Mouse (Mus musculus) CH12F3 (cell line): ENCODE measurements around the gene Fau.

Source experiments
- in situ Hi-C: fragments of 300-500 bp; cut with MboI; formaldehyde crosslinking; loops from 2 replicates; pipeline ENCODE4 v1.14.3; 2020; ENCODE audit warnings: low sequenced_read_pairs

Fau gene

DNA sequence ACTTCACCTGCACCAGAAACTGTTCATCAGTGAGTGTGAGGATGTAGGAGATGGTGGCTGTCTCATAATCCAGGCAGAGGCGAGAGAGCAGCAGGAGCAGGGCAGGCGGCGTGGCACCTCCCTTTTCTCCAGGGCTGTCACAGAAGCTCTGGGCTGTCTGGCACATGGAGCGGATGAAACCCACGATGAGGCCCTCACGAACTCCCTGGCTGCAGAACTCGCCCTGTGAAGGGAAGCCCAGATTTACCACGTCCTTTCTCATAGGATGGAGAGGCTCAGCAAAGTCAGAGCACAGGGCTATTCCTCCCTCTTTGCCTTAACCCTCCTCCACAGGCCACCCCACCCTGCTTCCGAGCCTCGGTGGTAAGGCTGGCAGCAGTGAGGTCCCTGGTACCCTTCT is 12.2 kb downstream of the Fau start:
- in situ Hi-C loops = no loop called here

- in situ Hi-C loops = no loop called here
These were observed 13.1 kb downstream of the Fau start for GRCm38 (mm10) chr19:6070571-6071250.

DNA sequence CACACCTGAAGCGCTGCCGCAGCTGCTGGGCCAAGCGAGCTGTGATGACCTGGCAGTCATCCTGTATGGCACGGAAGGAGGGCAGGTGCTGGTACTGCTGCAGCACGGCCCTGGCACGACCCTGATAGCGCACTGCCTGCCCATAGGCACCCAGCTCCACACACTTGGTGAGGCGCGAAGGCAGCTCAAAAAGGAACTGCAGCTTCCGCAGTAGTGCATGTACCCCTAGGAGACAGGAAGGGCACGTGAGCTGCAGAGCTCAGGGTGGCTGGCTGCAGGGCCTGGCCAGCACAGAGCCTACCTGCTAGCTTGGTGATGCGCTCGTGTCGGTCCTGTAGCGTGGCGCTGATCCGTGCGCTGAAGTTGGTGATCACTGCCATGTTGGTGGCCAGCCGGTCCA is 13.6 kb downstream of the Fau start:
- in situ Hi-C loops = no loop called here

DNA sequence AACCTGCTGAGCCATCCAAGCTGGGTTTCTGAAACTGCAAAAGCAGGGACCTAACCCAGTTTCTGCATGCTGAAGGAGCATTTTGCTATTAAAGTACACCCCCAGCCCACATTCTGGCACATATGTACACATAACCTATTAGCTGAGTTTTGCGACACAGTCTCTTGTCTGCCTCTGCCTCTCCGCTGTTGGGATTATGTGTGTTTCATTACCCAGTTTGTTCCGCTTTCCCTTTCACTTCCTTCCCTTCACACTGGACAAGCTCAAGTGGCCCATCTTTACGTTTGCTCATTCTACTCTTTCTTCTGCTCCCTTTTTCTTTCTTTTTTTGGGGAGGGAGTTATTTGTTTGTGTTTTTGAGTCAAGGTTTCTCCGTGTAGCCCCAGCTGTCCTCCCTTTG is 16.2 kb downstream of the Fau start:
- in situ Hi-C loops = no loop called here

DNA sequence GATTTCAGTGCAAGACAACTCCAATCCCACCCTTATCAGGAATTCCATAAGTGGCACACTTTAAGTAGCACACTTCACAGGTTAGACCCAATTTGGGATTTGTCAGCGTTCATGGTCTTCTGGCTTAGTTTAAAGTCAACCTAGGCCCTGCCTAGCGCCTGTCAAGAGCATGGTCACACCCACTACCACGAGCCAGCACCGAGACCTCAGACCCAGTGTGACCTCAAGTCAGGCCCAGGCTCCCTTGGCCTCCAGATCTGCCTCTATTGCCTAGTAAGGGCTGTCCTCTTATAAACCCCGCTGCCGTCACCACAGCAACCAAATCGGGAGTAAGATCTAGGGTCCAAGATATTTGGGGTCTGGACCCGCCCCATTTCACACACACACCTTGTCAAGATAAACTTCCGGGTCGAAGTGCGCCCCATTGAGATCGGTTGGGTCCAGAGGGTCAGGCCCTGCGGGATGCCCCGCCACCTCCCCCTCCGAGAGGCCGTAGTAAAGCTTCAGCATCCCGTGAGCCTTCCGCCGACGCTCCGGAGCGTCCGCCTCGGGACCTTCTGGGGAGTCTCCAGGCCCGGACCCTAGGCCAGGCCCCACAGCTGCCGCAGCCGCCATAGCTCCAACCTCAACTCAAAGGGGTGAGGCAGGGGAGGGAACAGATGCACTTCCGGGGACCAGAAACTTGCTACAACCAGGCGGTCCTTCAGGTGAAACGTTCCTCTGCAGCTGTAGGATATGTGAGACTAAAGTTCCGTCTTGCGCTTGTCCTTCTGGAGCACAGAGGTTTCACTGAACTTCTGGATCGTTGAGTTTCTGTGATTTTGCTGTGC is 19.1 kb downstream of the Fau start, which contains the start of gene Vps51:
Gene Vps51, minus strand, starts transcription at position 668 of the 830 bp plus-strand sequence.
- in situ Hi-C loops = no loop called here

DNA sequence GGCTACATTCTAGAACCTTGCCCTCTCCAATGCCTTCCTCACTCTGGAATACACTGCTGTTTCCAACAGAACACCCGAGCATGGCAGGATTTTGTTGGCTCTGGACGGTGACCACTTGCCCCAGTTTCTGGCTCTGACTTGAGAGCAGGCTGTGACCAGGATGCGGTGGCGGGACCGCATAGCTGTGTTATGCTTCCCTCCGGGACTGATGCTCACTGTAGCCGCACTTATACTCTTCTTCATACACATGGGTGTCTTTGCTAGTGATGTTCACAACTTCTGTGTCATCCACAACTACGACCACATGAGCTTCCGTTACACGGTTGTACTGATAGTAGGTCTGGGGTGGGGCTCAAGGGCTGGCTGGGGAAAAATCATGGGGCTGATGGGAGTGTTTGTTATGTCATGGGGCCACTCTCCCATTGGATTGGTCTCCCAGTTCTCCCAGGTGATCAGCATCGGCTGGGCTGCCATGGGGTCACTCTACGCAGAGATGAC is 22.4 kb downstream of the Fau start, which contains the start of gene Tmem262:
Gene Tmem262, plus strand, starts transcription at position 51 of the 498 bp plus-strand sequence.
- in situ Hi-C loops = no loop called here

- in situ Hi-C loops = no loop called here
These were observed 24.5 kb downstream of the Fau start, which contains the start of gene Gm28374 for GRCm38 (mm10) chr19:6082156-6082555. Gene Gm28374 (minus strand): TSS chr19:6082256.

GRCm38 (mm10) chr19:6084478-6085248 is 27.0 kb downstream of the Fau start, which contains the start of the genes Zfpl1 and Cdca5:
Gene Zfpl1 (minus strand): TSS chr19:6084956.
Gene Cdca5 (plus strand): TSS chr19:6084983.
- in situ Hi-C loops = no loop called here

DNA sequence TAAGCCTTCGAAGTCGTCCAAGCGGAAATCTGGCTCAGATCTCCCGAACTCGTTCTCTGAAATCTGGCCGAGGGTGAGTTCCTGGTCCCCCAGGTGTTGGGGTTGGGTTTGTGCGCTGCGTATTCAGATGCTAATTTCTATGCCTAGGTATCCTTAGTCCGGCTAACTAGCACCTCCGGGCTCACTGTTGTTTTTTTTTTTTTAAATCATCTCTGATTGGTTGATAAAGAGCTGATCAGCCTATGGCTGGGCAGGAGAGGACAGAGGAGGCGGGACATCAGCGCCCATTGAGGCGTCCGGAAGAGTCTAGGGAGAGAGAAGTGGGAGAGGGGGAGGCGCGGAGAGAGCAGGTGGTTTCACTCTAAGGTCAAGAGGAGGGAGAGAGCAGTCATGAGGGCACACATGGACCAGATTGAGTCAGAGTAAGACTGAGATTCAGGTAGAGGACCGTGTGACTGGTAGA is 27.8 kb downstream of the Fau start:
- in situ Hi-C loops = no loop called here

DNA sequence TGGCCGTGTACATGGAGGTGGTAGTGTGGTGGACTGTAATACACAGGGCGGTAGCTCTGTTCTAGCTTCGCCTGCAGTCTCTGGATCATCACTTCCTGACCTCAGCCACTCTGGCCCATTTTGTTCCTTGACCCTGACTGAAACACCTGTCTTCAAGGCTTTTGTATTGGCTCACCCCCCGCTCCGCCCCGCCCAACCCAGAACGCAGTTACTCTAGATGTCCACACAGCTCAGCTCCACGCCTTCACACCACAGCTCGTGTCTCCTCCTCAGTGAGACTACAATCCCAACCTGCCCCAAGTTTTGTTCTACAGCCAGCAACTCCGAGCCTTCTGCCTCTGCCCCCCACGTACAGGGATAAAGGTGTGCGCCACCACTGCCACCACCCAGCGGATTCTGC is 31.2 kb downstream of the Fau start:
- in situ Hi-C loops = no loop called here

- in situ Hi-C loops = no loop called here
These were observed 36.5 kb downstream of the Fau start, which contains the start of gene AC131692.1 for GRCm38 (mm10) chr19:6094119-6094518. Gene AC131692.1 (plus strand): TSS chr19:6094419.

DNA sequence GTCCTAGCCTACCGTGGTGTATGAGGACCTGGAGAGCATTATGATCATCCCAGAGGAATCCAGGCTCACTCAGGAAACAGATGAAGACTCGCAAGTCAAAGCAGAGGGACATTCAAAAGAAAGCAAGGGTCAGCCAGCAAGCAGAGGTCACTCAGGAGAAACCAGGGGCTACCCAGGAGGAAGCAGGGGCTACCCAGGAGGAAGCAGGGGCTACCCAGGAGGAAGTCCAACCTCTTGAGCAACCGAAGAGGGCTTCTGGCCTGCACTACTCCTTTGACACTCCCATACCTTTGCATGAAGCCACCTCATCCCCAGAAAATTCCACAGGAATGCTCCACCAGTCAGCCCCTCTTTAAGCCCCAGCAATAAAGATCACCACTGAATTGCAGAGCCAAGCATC is 40.2 kb downstream of the Fau start:
- in situ Hi-C loops = no loop called here

DNA sequence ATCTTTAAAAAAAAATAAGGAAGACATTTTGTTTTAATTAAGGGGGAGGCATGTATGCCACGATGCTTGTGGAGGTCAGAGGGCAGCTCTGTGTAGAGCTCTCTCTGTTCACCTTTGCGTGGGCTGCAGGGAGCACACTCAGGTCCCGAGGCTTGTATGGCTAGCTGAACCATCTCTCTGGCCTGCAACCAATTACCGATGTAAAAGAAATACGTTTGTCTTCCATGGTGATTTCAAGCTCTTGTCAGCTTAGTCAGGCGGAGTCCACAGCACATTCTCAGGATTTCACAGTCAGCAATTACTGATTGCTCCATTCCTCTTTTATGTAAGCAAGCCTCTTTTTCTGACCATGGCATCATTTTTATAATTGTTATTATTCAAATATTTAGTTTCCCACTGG is 43.5 kb downstream of the Fau start:
- in situ Hi-C loops = no loop called here

DNA sequence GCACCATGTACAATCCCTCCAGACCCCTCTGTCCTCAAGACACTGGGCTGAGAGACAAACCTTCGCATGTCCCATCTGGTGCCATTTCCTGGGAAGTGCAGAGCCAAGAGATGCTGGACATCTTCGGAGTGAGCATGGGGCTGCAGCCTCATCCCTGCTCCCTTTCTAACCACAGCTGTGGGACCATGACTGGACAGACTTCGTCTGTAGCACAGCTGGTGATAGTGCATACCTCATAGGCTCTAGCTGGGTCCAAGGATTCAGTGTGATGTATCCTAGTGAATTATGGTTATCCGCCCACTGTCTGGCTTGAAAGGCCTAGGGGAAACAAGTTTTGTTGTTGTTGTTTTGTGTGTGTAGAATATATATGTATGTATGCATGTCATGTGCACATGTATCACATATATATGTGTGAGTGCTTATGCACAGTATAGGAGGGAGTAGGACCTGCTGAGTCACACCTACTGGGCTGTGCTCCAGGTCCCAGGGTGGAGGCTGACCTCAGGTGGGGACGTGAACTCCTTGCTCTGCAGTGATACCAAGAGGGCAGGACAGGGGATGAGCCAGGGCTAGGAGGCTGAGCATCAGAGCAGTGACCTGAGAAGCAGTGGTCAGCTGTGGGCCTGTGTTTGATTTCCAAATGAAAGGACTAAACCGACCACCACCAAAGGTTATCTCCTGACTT is 44.7 kb downstream of the Fau start:
- in situ Hi-C loops = no loop called here

DNA sequence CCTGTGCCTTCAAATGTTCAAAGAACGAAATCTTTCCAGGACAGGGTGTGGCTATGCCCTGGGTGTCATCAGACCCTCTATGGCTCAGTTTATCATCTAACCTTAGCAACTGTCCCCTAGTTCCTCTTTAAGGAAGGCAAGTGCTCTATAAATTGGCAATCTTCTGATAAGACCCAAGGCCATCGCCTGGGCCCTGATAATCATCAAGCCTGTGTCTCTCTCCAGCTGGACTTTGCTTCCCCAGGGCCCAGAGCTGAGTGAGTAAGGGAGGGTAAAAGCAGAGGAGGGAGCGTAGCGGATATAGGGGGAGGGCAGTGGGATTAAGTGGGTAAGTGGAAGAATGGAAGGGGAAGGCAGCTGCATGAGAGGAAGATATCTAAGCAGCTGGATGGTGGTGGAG is 46.8 kb downstream of the Fau start:
- in situ Hi-C loops = no loop called here

GRCm38 (mm10) chr19:6105586-6105985 is 47.9 kb downstream of the Fau start, which contains the start of gene Naaladl1:
Gene Naaladl1 (plus strand): TSS chr19:6105782.
- in situ Hi-C loops = no loop called here
